8 mouse cellular contexts compared by ENCODE assay signal in genomic region chr1:59119720-59120457, GRCm38 (mm10). TPM values are rescaled to one million over a fixed set of nuclear protein-coding genes. Genes with fewer than 3 reads are reported as not detected.
A peak's percentile ranks its signal among the peaks of the same experiment; 100 is the strongest.
DNase-seq lines count a peak whose midpoint lies in the region; ATAC-seq lines count a peak whose summit lies in the region.

Tmem237 (minus strand) TSS chr1:59120408.

- ATAC-seq in hindbrain, embryonic 13.5 days (ENCODE audit: low FRiP score), result peak; percentile 99

- H3K4me1 ChIP-seq in hindbrain, embryonic 13.5 days (replicated peaks), result peaks cover 12% of the 10 kb centered on the region

- no peaks in the 10 kb centered on the region for H3K27me3 ChIP-seq in hindbrain, embryonic 13.5 days

- peaks cover 19% of the 10 kb centered on the region for H3K36me3 ChIP-seq in hindbrain, embryonic 13.5 days

- peak within 1 kb of the TSS; percentile 75 for H3K4me3 ChIP-seq in hindbrain, embryonic 13.5 days

- peak within 1 kb of the TSS; percentile 97 for H3K9ac ChIP-seq in hindbrain, embryonic 13.5 days

- WGBS in hindbrain, embryonic 13.5 days, result under 1% methylated on average over 67 of the region's 74 CpGs

- DNase-seq in Muller cell, postnatal 12 days (ENCODE audit: inconsistent ontology term), result peak; percentile 98
- DNase-seq in cerebellum, adult 9-11 months, result peak; percentile 94
- DNase-seq in frontal cortex, postnatal 10 days (ENCODE audit: low spot score in 2 of 2), result peak; percentile 88 to 93
- DNase-seq in layer of hippocampus, postnatal 25 days (ENCODE audit: extremely low spot score in 1 of 2, low spot score in 1 of 2), result peak; percentile 88 to 92
- peak; percentile 91 for DNase-seq in lung, postnatal 25 days (ENCODE audit: low spot score)
- DNase-seq in retina, embryonic 14.5 days (ENCODE audit: low spot score), result peak; percentile 89
- peak; percentile 94 for DNase-seq in thymus, postnatal 4 days

- H3K9me3 ChIP-seq in hindbrain, embryonic 13.5 days, result no peaks in the 10 kb centered on the region

- H3K4me2 ChIP-seq in hindbrain, embryonic 13.5 days, result peak within 1 kb of the TSS; percentile 83

- peak within 1 kb of the TSS; percentile 96 for H3K27ac ChIP-seq in hindbrain, embryonic 13.5 days

RNA-seq across cellular contexts. Expression of gene Tmem237, which starts in this region (rescaled TPM):
- polyA plus RNA-seq in hindbrain, embryonic 13.5 days (2015; fragmentation: Nextera tagmentation; extraction: Ambion mirVana), result 40.1 TPM in 2 replicates
- total RNA-seq in layer of hippocampus, postnatal 25 days (2021), result 10 to 100 TPM; 27.9 to 29.2 TPM

Comparison
In these comparisons a context has a peak if more than half of its experiments do, and no peak if none do; other contexts are left out.
1. Peak in every context shown above with its lines: DNase-seq, ATAC-seq, H3K4me3 ChIP-seq and H3K27ac ChIP-seq.